Mouse (Mus musculus) G1E (cell line): ENCODE measurements at regions not wholly inside any gene's neighbourhood (a gene's known extent, or its start where the extent isn't known, plus 50 kb on each side); places are given as distances from the start of the nearest gene placed in this dataset.

Experiments
- CTCF ChIP-seq: IDR thresholded peaks from 2 replicates; pipeline ENCODE4 v1.5.1; 2012; ENCODE audit warnings: low read depth, low read length, inconsistent platforms, mixed read lengths
- GATA1 ChIP-seq: IDR thresholded peaks from 2 replicates; pipeline ENCODE4 v1.6.1; 2012; ENCODE audit warnings: borderline replicate concordance, low read length, inconsistent platforms, mixed read lengths
- POLR2AphosphoS5 ChIP-seq: IDR thresholded peaks from 2 replicates; pipeline ENCODE4 v1.6.1; 2012; ENCODE audit warnings: low read depth, low read length, inconsistent platforms; ENCODE audit not compliant: insufficient replicate concordance

DNA sequence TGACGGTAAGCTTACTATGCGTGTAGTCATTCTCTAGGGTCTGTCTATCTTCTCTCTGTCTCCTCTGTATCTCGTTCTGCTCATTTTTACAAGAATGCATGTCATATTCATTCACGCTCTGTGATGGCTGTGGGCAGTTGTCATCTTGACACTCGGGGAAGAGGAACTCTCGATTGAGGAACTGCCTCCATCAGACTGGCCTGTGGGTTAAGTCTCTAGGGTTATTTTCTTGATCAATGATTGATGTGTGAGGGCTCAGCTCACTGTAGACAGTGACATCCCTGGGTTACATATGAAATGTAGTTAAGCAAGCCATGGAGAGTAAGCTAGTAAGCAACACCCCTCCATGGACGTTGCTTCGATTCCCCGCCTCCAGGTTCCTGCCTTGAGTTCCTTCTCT is 178.0 kb upstream of the Rreb1 start:
- no peak for TF ChIP-seq CTCF
- TF ChIP-seq GATA1 = no peak
- no peak for TF ChIP-seq POLR2AphosphoS5
